Mouse (Mus musculus) cerebellum, adult 11-12 months (tissue): ENCODE data around the gene Camta1.

Experiments
- DNase-seq: peaks from one replicate; pipeline ENCODE4 v3.0.0; 2022

The Camta1 gene

GRCm38 (mm10) chr4:150958536-150958935 lies 903.1 kb downstream of the Camta1 start:
- DNase-seq, result no peak

DNA sequence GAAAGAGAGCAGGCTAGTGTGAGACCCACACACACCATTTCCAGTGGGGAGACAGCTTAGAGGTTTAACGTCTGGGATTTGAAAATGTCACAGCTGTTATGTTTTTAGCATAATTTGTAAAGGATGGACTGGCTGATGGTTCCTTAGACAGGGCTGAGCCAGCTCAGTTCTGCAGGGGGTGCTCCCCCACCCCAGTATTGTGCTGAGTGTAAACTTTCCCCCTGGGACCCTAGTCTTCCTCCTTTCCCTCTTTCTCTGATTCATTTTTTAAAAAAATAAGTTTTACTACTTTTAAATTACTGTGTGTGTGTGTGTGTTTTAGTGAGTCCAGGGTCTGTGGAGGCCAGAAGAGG lies 904.6 kb downstream of the Camta1 start:
- no peak for DNase-seq

- DNase-seq, result no peak
These were observed 905.1 kb downstream of the Camta1 start for GRCm38 (mm10) chr4:150956369-150957105.

DNA sequence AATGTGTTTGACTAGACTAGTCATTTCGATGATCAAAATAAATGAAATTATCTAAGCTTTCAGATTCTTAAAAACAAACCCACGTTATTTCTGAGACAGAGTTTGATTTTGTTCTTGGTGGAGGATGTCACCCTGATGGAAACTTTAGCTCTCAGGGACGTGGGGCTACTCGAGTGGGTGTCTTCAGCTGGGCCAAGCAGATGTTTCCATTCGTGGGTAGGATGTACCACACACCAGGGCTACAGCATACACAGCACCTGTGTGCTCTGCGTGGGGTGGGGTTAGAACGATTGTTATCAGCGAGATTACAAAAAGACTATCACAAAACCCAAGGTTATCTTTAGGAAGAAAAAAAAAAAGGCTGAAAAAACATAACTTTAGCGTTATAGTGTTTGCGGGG lies 910.7 kb downstream of the Camta1 start:
- no peak for DNase-seq

DNA sequence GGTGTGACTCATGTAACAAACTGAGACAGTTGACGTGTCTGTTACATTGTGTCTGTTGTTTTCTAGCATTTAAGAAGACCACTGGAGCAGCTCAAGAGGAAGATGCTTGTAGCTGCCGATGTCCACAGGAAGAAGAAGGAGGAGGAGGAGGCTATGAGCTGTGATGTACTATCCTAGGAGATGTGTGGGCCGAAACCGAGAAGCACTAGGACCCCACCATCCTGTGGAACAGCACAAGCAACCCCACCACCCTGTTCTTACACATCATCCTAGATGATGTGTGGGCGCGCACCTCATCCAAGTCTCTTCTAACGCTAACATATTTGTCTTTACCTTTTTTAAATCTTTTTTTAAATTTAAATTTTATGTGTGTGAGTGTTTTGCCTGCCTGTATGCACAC lies 917.0 kb downstream of the Camta1 start:
- no peak for DNase-seq

GRCm38 (mm10) chr4:150939991-150940651 lies 921.6 kb downstream of the Camta1 start:
- DNase-seq, result no peak

DNA sequence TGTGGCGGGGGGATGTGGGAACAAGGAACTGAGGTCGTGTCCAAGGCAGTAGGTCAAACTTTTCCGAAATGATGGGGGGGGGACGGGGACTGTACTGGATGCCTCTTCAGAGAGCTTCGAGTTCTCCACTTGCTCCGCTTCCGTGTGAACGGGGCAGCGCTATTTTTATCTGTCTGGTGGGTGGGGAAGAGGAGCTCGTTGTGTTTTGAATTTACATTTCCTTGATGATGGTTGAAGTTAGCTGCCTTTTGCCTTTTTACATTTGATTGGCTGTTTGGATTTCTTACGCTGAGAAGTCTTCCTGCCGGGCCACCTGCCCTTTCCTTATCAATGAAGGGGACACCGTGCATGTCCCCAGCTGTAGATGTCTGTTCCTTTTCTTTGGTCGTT lies 923.6 kb downstream of the Camta1 start:
- no peak for DNase-seq

DNA sequence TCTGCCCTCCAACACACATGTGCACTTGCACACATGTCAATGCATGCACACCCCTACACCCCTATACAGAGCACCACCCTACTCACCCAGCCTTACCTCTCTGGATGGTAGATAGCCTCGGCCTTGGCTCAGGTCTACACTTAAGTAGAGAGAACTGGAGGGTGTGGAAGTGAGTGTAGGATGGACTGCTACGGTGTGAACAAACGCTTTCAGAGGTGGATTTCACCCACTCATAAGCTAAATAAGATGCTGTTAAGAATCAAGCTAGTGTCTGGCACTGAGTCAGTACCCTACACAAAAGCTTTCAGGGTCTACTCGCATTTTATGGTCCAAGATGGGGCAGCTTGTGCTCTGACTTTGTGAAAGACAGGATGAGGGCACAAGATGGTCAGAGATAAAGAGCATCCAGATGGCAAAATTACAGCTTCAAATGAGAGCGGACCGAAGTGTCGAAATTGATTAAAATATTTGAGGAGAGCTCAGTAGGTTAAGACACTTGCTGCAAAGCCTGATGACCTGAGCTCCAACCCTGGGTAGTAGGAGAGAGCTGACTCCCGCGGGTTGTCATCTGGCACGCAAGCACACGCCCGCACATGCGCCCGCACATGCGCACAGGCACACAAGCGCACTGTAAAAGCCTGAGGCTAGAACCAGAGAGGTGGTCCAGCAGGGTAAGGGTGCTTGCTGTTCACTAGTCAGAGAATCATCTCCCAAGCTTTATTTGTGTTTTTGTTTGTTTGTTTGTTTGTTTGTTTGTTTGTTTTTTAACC lies 924.2 kb downstream of the Camta1 start:
- peak; percentile 61 for DNase-seq

- DNase-seq, result no peak
These were observed 928.2 kb downstream of the Camta1 start for GRCm38 (mm10) chr4:150933503-150933902.

- no peak for DNase-seq
These were observed 933.9 kb downstream of the Camta1 start for GRCm38 (mm10) chr4:150927789-150928188.

DNA sequence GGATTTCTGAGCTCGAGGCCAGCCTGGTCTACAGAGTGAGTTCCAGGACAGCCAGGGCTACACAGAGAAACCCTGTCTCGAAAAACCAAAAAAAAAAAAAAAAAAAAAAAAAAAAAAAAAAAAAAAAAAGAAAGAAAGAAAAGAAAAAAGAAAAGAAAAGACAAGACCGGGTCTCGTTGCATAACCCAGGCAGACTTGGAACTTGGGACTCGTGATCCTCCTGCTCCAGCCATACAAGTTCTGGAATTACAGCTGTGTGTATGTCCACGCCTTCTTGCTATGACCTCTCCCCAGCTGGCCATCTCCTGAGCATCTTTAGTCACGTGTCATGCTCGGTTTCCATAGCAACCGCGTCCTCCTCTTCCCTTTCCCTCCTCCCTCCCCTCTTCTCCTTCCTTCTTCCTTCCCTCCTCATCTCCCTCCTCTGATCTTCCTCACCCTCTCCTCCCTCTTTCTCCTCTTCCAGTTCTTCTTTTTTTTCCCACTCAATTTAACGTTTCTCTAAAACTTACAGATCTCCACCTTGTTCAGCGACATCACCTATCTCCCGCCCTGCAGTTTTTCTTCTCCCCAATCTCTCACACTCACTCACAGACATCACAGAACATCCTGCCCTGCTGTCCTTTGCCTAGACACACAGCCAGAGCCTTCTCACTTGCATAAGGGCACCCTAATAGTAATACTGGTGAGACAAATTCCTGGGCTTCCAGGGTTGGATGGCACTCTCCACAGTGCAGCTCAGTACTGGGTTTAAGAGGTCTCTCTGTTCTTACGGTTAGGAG lies 934.6 kb downstream of the Camta1 start:
- DNase-seq, result no peak

DNA sequence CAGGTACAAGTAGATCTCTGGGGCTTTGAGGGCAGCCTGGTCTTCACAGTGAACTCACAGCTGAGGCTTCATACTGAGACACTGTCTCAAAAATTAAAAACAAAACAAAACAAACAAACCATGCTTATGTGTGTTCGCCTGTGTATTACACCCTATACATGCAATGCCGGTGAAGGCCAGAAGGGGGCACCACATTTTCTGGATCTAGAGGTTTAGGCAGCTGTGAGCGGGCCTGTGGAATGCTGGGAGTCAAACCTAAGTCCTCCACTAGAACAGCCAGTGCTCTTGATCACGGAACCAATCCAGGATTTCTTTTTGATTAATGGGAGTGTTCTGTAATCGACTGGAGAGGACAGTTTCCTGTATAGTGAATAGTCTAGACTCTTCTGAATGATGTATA lies 935.8 kb downstream of the Camta1 start:
- DNase-seq, result no peak

DNA sequence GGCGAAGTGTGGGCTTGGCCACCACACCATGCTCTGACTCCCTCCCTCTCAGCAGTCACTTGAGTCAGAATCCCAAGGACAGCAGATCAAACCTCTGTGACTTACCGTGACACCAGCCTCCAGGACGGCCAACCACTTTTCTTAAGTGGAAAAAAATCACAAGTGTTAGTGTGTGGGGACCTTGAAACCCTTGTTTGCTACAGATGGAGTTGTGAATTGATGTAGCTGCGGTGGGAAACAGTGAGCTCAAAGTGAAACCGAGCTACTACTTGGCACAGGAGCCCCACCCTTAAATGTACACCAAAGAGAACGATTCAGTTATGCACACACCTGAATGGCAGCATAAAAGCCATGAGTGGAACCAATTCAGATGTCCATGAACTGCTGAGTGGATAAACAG lies 936.7 kb downstream of the Camta1 start:
- DNase-seq, result no peak

DNA sequence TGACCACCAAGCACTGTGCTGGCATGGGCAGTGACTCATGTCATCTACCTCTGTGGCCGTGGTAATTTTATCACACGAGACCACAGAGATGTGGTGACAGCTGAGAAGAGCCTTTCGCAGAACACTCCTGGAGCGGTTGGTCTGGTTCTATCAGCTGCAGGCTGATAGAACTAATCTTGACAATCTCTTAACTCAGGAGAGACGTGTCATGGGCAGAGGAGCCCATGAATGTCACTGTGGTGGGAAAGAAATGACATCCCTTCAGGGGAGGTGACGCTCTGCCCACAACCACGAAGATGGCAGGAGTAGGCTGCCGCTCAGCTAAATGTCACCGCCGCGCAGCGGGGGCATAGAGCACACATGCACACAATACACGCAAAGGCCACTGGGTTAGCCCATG lies 937.4 kb downstream of the Camta1 start:
- DNase-seq, result no peak

- DNase-seq, result no peak
These were observed 940.5 kb downstream of the Camta1 start for GRCm38 (mm10) chr4:150921206-150921605.

- DNase-seq, result peak; percentile 6
These were observed 944.2 kb downstream of the Camta1 start for GRCm38 (mm10) chr4:150917336-150918027.

GRCm38 (mm10) chr4:150915181-150915906 lies 946.3 kb downstream of the Camta1 start:
- DNase-seq, result peak; percentile 25

DNA sequence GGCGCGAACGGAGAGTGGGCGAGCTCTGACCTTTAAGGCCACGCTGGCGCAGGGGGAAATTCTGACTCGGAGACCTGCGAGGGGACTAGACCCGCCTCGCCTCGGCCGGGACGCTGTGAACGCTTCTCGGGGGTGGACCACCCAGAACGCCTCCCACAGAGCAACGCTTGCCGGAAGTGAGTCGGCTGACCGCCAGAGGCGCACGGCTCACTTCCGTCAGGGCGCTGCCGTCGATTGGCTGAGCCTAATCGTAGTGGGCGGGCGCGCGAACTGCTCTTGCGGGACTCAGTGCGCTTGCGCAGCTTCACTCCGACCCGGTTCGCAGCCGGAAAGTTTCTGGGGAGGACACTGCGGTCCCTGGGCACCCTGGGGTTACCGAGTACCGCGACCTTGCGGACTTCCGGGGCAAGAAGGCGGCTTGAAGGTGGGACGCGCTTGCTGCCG lies 947.4 kb downstream of the Camta1 start, which contains the start of the genes Park7 and Tnfrsf9:
Park7 (minus strand) TSS at position 148 of the 444 bp plus-strand sequence.
Tnfrsf9 (plus strand) TSS at position 273 of the 444 bp plus-strand sequence.
- peak; percentile 98 for DNase-seq

DNA sequence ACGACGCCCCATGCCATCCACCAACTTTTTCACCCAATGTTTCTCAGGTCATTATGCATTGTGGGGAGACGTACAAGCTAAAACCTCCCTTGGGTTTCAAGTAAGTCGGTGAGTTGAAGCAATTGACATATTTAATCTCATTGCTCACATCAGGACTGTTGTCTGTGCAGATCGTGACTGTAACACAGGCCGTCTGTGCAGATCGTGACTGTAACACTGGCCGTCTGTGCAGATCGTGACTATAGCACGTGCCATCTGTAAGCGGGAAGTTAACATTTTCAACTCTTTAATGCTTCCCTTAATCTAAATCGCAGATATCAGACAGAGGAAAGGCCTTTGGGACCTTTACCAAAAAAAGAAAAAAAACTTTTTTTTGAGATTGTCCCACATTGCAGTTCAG lies 947.9 kb downstream of the Camta1 start:
- DNase-seq, result no peak

DNA sequence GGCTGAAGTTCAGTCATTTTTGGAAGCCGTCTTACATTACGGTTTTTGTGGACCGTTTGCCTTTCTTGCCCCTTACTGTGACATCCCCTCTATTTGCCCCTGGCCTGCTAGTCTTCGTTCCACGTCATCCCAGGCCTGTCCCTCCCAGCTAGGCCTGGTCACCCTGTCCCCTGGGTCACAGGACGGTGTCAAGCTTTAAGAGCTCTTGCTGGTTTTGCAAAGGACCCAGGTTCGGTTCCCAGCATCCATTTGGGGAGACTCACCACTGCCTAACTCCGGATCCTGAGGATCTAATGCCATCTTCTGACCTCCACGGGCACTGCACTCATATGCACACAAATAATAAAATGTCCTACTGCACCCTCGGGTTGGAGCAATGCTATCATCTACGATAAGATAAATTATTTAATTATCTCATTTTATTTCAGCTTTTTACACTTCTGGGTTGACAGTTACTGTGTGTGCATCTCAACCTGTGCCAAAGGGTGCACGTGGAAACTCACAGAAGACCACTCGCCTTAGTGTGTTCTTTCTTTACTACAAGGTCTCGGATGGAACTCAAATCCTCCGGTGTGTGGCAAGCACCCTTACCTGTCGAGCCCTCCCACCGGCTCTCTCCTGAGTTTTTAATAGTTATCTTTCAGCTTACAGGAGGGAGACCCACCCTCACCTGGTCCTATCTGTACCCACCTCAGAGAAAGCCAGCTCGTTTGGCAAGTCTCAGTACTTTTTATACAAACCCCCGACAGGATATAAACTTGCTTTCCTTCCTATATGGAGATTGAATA lies 951.3 kb downstream of the Camta1 start:
- peak; percentile 61 for DNase-seq
